21 mouse cellular contexts compared by ENCODE assay signal in genomic region chr3:144151001-144151400, GRCm38 (mm10). TPM values are rescaled to one million over a fixed set of nuclear protein-coding genes. Genes with fewer than 3 reads are reported as not detected.
DNase-seq lines count a peak whose midpoint lies in the region; TF ChIP-seq lines count a peak whose summit lies in the region.
"Had no signal": no experiment of that assay in that cellular context is flagged by ENCODE, and none has a peak within 500 bp of the region (broad histone marks: within the 10 kb centered on the region; RNA-seq: fewer than 3 reads in every experiment).

No protein-coding gene starts in this region.

- TF ChIP-seq EP300 in CH12.LX (IDR thresholded peaks at IDR 0.05; ENCODE audit: low read length), result peak; percentile 98

- dilution Hi-C loops in CH12.LX (cut with MboI; ENCODE audit: extremely low pct_ligation_motif_present, extremely low pct_unique_long_range_greater_than_20kb, low sequenced_read_pairs), result no loop called here

- TF ChIP-seq POLR2A in CH12.LX (IDR thresholded peaks at IDR 0.05; ENCODE audit: low read depth, low read length), result no peak

- no peak for TF ChIP-seq CTCF in CH12.LX (conservative IDR thresholded peaks at IDR 0.05 in 1 of 2, IDR thresholded peaks at IDR 0.05 in 1 of 2; ENCODE audit: low read depth in 2 of 2, low read length in 2 of 2)

- H3K9me3 ChIP-seq in CH12.LX (replicated peaks; ENCODE audit: low read length), result no peaks in the 10 kb centered on the region
- no peaks in the 10 kb centered on the region for H3K9me3 ChIP-seq in heart, embryonic 10.5 days
- H3K9me3 ChIP-seq: G1E had no signal

- H3K36me3 ChIP-seq in CH12.LX (replicated peaks in 1 of 2; ENCODE audit: control insufficient read depth in 1 of 2, insufficient read depth in 1 of 2, low read length in 1 of 2), result no peaks in the 10 kb centered on the region
- H3K36me3 ChIP-seq in splenic B cell, adult 2 months (ENCODE audit: control insufficient read depth, insufficient read depth, low read length, poor library complexity, severe bottlenecking), result no peaks in the 10 kb centered on the region
- H3K36me3 ChIP-seq in heart, embryonic 10.5 days, result no peaks in the 10 kb centered on the region
- H3K36me3 ChIP-seq: G1E had no signal

- peak; percentile 5 for TF ChIP-seq RAD21 in CH12.LX (IDR thresholded peaks at IDR 0.05; ENCODE audit: low read depth, low read length)

- H3K9ac ChIP-seq in CH12.LX (ENCODE audit: insufficient read depth, low read depth), result no peak overlapping the region

- no peaks in the 10 kb centered on the region for H3K79me2 ChIP-seq in CH12.LX (replicated peaks; ENCODE audit: control insufficient read depth, extremely low read depth, insufficient read depth, poor library complexity, severe bottlenecking)

- no peaks in the 10 kb centered on the region for H3K27me3 ChIP-seq in CH12.LX (replicated peaks)
- H3K27me3 ChIP-seq in splenic B cell, adult 2 months (ENCODE audit: control insufficient read depth, insufficient read depth, low read length, poor library complexity, severe bottlenecking), result no peaks in the 10 kb centered on the region; the same call in 1 of the 2 replicates
- H3K27me3 ChIP-seq in heart, embryonic 10.5 days (ENCODE audit: insufficient read depth, poor library complexity, severe bottlenecking), result no peaks in the 10 kb centered on the region
- H3K27me3 ChIP-seq: Patski had no signal

- H3K27ac ChIP-seq in CH12.LX (ENCODE audit: insufficient read depth, low read depth), result no peak overlapping the region
- H3K27ac ChIP-seq in heart, embryonic 10.5 days, result no peak overlapping the region

- intact Hi-C loops in heart, postnatal 10 days (cut with DNase I), result no loop called here
- intact Hi-C loops in heart, postnatal 25 days (cut with DNase I), result no loop called here

- peak; percentile 43 for DNase-seq in heart, adult 11 months
- no peak for DNase-seq in heart, postnatal 10 days
- DNase-seq in A20 (ENCODE audit: low read depth, low spot score) (peak; percentile 56), CH12.LX (ENCODE audit: extremely low read depth) (peak; percentile 58)
- DNase-seq in splenic B cell, adult 2 months (ENCODE audit: low read depth, low spot score), result peak; percentile 10
- DNase-seq in heart, postnatal 25 days (ENCODE audit: low spot score), result no peak
- no peak for DNase-seq in layer of hippocampus, adult 11-12 months (ENCODE audit: low spot score)
- no peak for DNase-seq in heart, embryonic 10.5 days (ENCODE audit: low spot score)
- DNase-seq: adrenal gland, adult 2 months; adrenal gland, adult 8-10 months; adrenal gland, postnatal 10 days; adrenal gland, postnatal 14 days; adrenal gland, postnatal 25 days; adrenal gland, postnatal 36 days; B cell, adult 2 months; cerebellum, adult 11 months; cerebellum, adult 11-12 months; cerebellum, adult 18-20 months; cerebellum, adult 2 months had no signal

- in situ Hi-C loops in CH12.LX (cut with MboI; ENCODE audit: low pct_ligation_motif_present, low pct_unique_long_range_greater_than_20kb, low sequenced_read_pairs), result no loop called here

- H3K4me3 ChIP-seq in CH12.LX (replicated peaks in 1 of 3; ENCODE audit: low read depth in 2 of 3, low read length in 2 of 3, poor library complexity in 1 of 3), result no peak overlapping the region
- no peak overlapping the region for H3K4me3 ChIP-seq in heart, embryonic 10.5 days

- 83% methylated on average over 6 of the region's 6 CpGs for WGBS in heart, embryonic 10.5 days

- H3K4me1 ChIP-seq in CH12.LX (ENCODE audit: control insufficient read depth in 1 of 2, insufficient read depth in 2 of 2), result peaks cover 19 to 36% of the 10 kb centered on the region in 2 experiments
- H3K4me1 ChIP-seq in heart, embryonic 10.5 days, result peaks cover 21% of the 10 kb centered on the region

- H3K4me2 ChIP-seq in CH12.LX (ENCODE audit: insufficient read depth, low read depth, poor library complexity, severe bottlenecking), result peak overlapping the region; percentile 33

TF ChIP-seq in CH12.LX, 34 proteins besides CTCF, POLR2A, EP300 and RAD21:
- TF ChIP-seq SIN3A (IDR thresholded peaks at IDR 0.05; ENCODE audit: low read length) (peak; percentile 51; the same call in 1 of the 2 replicates), RCOR1 (conservative IDR thresholded peaks at IDR 0.05; ENCODE audit: low read depth, low read length) (peak; percentile 93), HCFC1 (IDR thresholded peaks at IDR 0.05; ENCODE audit: low read depth, low read length) (peak; percentile 36; the same call in 1 of the 2 replicates), TBP (conservative IDR thresholded peaks at IDR 0.05; ENCODE audit: low read depth, low read length) (0 out of 2 replicates have a peak, but pooled peaks have one; percentile 40), E2F4 (IDR thresholded peaks at IDR 0.05; ENCODE audit: insufficient replicate concordance, low read depth, low read length) (0 out of 2 replicates have a peak, but pooled peaks have one; percentile 50), SMC3 (IDR thresholded peaks at IDR 0.05; ENCODE audit: low read depth, low read length) (peak; percentile 21; the same call in 1 of the 2 replicates), USF2 (conservative IDR thresholded peaks at IDR 0.05; ENCODE audit: low read depth, low read length) (no peak), ELF1 (IDR thresholded peaks at IDR 0.05; ENCODE audit: low read depth, low read length) (peak; percentile 47; the same call in 1 of the 2 replicates), NELFE (IDR thresholded peaks at IDR 0.05; ENCODE audit: low read depth, low read length) (no peak), MXI1 (IDR thresholded peaks at IDR 0.05; ENCODE audit: low read depth, low read length) (no peak), GABPA (IDR thresholded peaks at IDR 0.05; ENCODE audit: insufficient replicate concordance, low read depth, low read length) (no peak), MEF2A (IDR thresholded peaks at IDR 0.05; ENCODE audit: borderline replicate concordance, low read depth, low read length) (peak; percentile 81; the same call in 1 of the 2 replicates), CHD2 (IDR thresholded peaks at IDR 0.05; ENCODE audit: low read length) (peak; percentile 82), POLR2AphosphoS2 (IDR thresholded peaks at IDR 0.05; ENCODE audit: low read depth, low read length) (no peak), ZKSCAN1 (IDR thresholded peaks at IDR 0.05; ENCODE audit: borderline replicate concordance, low read depth, low read length) (no peak), NRF1 (IDR thresholded peaks at IDR 0.05; ENCODE audit: low read depth, low read length) (peak; percentile 52; the same call in 1 of the 2 replicates), ETS1 (conservative IDR thresholded peaks at IDR 0.05; ENCODE audit: low read depth, low read length) (peak; percentile 69; the same call in 1 of the 2 replicates), JUND (conservative IDR thresholded peaks at IDR 0.05; ENCODE audit: low read depth, low read length) (peak; percentile 82), UBTF (IDR thresholded peaks at IDR 0.05; ENCODE audit: low read depth, low read length) (no peak), MAX (IDR thresholded peaks at IDR 0.05; ENCODE audit: low read length) (peak; percentile 39; the same call in 1 of the 2 replicates), USF1 (IDR thresholded peaks at IDR 0.05; ENCODE audit: low read depth, low read length) (no peak), MAFK (IDR thresholded peaks at IDR 0.05; ENCODE audit: insufficient replicate concordance, low read length) (0 out of 2 replicates have a peak, but pooled peaks have one; percentile 49), BHLHE40 (IDR thresholded peaks at IDR 0.05; ENCODE audit: low read depth, low read length) (peak; percentile 54; the same call in 1 of the 2 replicates), ZNF384 (IDR thresholded peaks at IDR 0.05; ENCODE audit: low read depth, low read length) (no peak), ZC3H11A (IDR thresholded peaks at IDR 0.05; ENCODE audit: low read depth, low read length) (peak; percentile 35; the same call in 1 of the 2 replicates), PAX5 (IDR thresholded peaks at IDR 0.05; ENCODE audit: low read length) (no peak), MAZ (IDR thresholded peaks at IDR 0.05; ENCODE audit: low read depth, low read length) (peak; percentile 80; the same call in 1 of the 2 replicates), KAT2A (IDR thresholded peaks at IDR 0.05; ENCODE audit: insufficient replicate concordance, low read length) (0 out of 2 replicates have a peak, but pooled peaks have one; percentile 36), MYC (IDR thresholded peaks at IDR 0.05; ENCODE audit: low read depth, low read length) (peak; percentile 75; the same call in 1 of the 2 replicates), IRF4 (IDR thresholded peaks at IDR 0.05; ENCODE audit: low read depth, low read length) (peak; percentile 96), TCF12 (IDR thresholded peaks at IDR 0.05; ENCODE audit: low read depth, low read length) (peak; percentile 74; the same call in 1 of the 2 replicates), JUN (IDR thresholded peaks at IDR 0.05; ENCODE audit: insufficient read depth, low read depth, low read length) (peak; percentile 79), CHD1 (IDR thresholded peaks at IDR 0.05; ENCODE audit: low read depth, low read length) (peak; percentile 97; the same call in 1 of the 2 replicates), ZMIZ1 (IDR thresholded peaks at IDR 0.05; ENCODE audit: low read depth, low read length) (no peak)

RNA-seq across cellular contexts. Expression of gene Lmo4, which starts 54.0 kb away (rescaled TPM):
- total RNA-seq in heart, postnatal 10 days (2021), result 10 to 100 TPM; 39.1 to 40.2 TPM
- total RNA-seq in CH12.LX (2012; rRNA removed) (34.5 and 46.3 TPM in 2 replicates), CH12.LX (2014; rRNA removed) (51.1 and 57.6 TPM in 2 replicates)
- 51.5 and 64.0 TPM in 2 replicates for polyA plus RNA-seq in CH12.LX (2012; ENCODE audit: insufficient read length, low read depth)
- 10 to 100 TPM; 31.4 to 33.1 TPM for total RNA-seq in heart, postnatal 25 days (2021)
- polyA plus RNA-seq in heart, embryonic 10.5 days (2016; fragmentation: Nextera tagmentation; extraction: Ambion mirVana), result 35.8 and 42.4 TPM in 2 replicates

Comparison
In these comparisons a context has a peak if more than half of its experiments do, and no peak if none do; other contexts are left out.
1. DNase-seq: peak in heart, adult 11 months (single experiment), A20 (single experiment), CH12.LX (single experiment) and splenic B cell, adult 2 months (single experiment); none in heart, postnatal 10 days (0 of 2), heart, postnatal 25 days (single experiment), layer of hippocampus, adult 11-12 months (single experiment) and heart, embryonic 10.5 days (single experiment).